ENCODE assay signal across 19 mouse cellular contexts in genomic region chr13:38533461-38533860, GRCm38 (mm10). TPM values are rescaled to one million over a fixed set of nuclear protein-coding genes. Genes with fewer than 3 reads are reported as not detected.
DNase-seq lines count a peak whose midpoint lies in the region; ATAC-seq lines count a peak whose summit lies in the region.
"Had no signal": no experiment of that assay in that cellular context is flagged by ENCODE, and none has a peak within 500 bp of the region (broad histone marks: within the 10 kb centered on the region; RNA-seq: fewer than 3 reads in every experiment).

No protein-coding gene starts in this region.

- no peak overlapping the region for H3K4me2 ChIP-seq in heart, embryonic 11.5 days
- H3K4me2 ChIP-seq: heart, embryonic 15.5 days; hindbrain, embryonic 13.5 days had no signal

- no peaks in the 10 kb centered on the region for H3K36me3 ChIP-seq in heart, embryonic 11.5 days (ENCODE audit: control insufficient read depth, insufficient read depth, low read length)
- H3K36me3 ChIP-seq: embryonic facial prominence, embryonic 10.5 days; forebrain, embryonic 10.5 days; heart, embryonic 15.5 days; hindbrain, embryonic 13.5 days had no signal

- H3K4me1 ChIP-seq in heart, embryonic 11.5 days (ENCODE audit: control insufficient read depth, insufficient read depth, low read length), result peaks cover 3% of the 10 kb centered on the region

- H3K27me3 ChIP-seq in heart, embryonic 11.5 days (ENCODE audit: control insufficient read depth, insufficient read depth, low read length), result no peaks in the 10 kb centered on the region
- H3K27me3 ChIP-seq: CH12.LX had no signal

- 76% methylated on average over 10 of the region's 10 CpGs for WGBS in heart, embryonic 11.5 days (ENCODE audit: insufficient replicate concordance)

- peak; percentile 86 for DNase-seq in heart, adult 11 months
- DNase-seq in NIH3T3 (ENCODE audit: low read depth), result peak; percentile 36
- peak; percentile 40 to 69 for DNase-seq in gastrocnemius, adult 8-10 months (ENCODE audit: low spot score in 2 of 2)
- peak; percentile 88 for DNase-seq in skeletal muscle tissue, adult 2 months (ENCODE audit: low read depth, low spot score)
- DNase-seq: adrenal gland, adult 2 months; adrenal gland, postnatal 25 days; cerebellum, adult 2 months; cerebellum, postnatal 10 days; heart, postnatal 14 days had no signal

- H3K4me3 ChIP-seq in heart, embryonic 11.5 days (ENCODE audit: low read depth, low read length), result no peak overlapping the region
- H3K4me3 ChIP-seq: embryonic facial prominence, embryonic 10.5 days; erythroblast, embryonic 14.5 days; forebrain, embryonic 10.5 days; heart, embryonic 15.5 days; hindbrain, embryonic 13.5 days had no signal

- H3K9me3 ChIP-seq in heart, embryonic 11.5 days (replicated peaks; ENCODE audit: control insufficient read depth, low read length), result no peaks in the 10 kb centered on the region
- H3K9me3 ChIP-seq: embryonic facial prominence, embryonic 10.5 days; forebrain, embryonic 10.5 days; heart, embryonic 15.5 days; hindbrain, embryonic 13.5 days had no signal

- ATAC-seq in heart, embryonic 11.5 days (replicated peaks; ENCODE audit: insufficient number of reproducible peaks, low FRiP score, low TSS enrichment), result no peak
- no peak for ATAC-seq in megakaryocyte progenitor cell, adult 5-6 weeks (replicated peaks; ENCODE audit: poor library complexity)
- ATAC-seq: forebrain, embryonic 14.5 days; hindbrain, postnatal 0 days had no signal

- no peak overlapping the region for H3K9ac ChIP-seq in heart, embryonic 11.5 days (ENCODE audit: low read depth, low read length)
- H3K9ac ChIP-seq: heart, embryonic 15.5 days; hindbrain, embryonic 13.5 days had no signal

- H3K27ac ChIP-seq in heart, embryonic 11.5 days (ENCODE audit: low read depth, low read length), result no peak overlapping the region
- H3K27ac ChIP-seq: embryonic facial prominence, embryonic 10.5 days; forebrain, embryonic 10.5 days; heart, embryonic 15.5 days; hindbrain, embryonic 13.5 days; hindbrain, postnatal 0 days had no signal

RNA-seq across cellular contexts. Expression of gene Txndc5, which starts 4.8 kb away (rescaled TPM):
- polyA plus RNA-seq in heart, embryonic 11.5 days (2014; fragmentation: Nextera tagmentation; extraction: Ambion mirVana), result 205 and 250 TPM in 2 replicates
- total RNA-seq in gastrocnemius, adult 8-10 months (2022), result 10 to 100 TPM; 25.2 to 36.1 (median 28.2) TPM
- total RNA-seq in megakaryocyte progenitor cell, adult 5-6 weeks (2015), result 58.2 and 58.3 TPM in 2 replicates
- total RNA-seq in megakaryocyte progenitor cell, adult 5-6 weeks (2017), result 56.3 and 67.4 TPM in 2 replicates

Comparison
In these comparisons a context has a peak if more than half of its experiments do, and no peak if none do; other contexts are left out.
1. DNase-seq: peak in every context shown above with its lines; median percentile 88 in skeletal muscle tissue, adult 2 months; 86 in heart, adult 11 months; 54 in gastrocnemius, adult 8-10 months; 36 in NIH3T3.